Mouse (Mus musculus): Measurements from ENCODE around the gene Ripor2. TPM values are rescaled to one million over a fixed set of nuclear protein-coding genes. Genes with fewer than 3 reads are reported as not detected.
"Not testable (repeated sequence)": the region's sequence is repeated elsewhere in the genome, so short reads cannot be mapped to it uniquely, and the experiment has no call there.

The Ripor2 gene
- polyA plus RNA-seq, 1 experiment from 2014 or later, result 3.5 TPM

- in situ Hi-C loops (cut with MboI; ENCODE audit: low pct_unique_long_range_greater_than_20kb), result no loop called here
- CTCF ChIA-PET, result interaction anchor here (1.0 to 1.4 kb wide), 2 partner anchors 11 to 17 kb away, joined by 3 to 6 read pairs; partner anchors contain the start of gene Armh2
- DNase-seq (ENCODE audit: low read depth, low spot score) (no peak), ATAC-seq (no peak)
- POLR2A ChIA-PET, result interaction anchor here (0.6 kb wide), 1 partner anchor 21 kb away, joined by 3 read pairs; no protein-coding TSS in a partner anchor
- TF ChIP-seq CTCF (IDR thresholded peaks at IDR 0.05), result no peak
- no peaks in the 10 kb centered on the region for H3K27me3 ChIP-seq
These were observed 176.0 kb downstream of the Ripor2 start for GRCm38 (mm10) chr13:24757820-24758564.

GRCm38 (mm10) chr13:24759451-24759850 is 177.5 kb downstream of the Ripor2 start:
- H3K27me3 ChIP-seq, result no peaks in the 10 kb centered on the region
- in situ Hi-C loops (cut with MboI; ENCODE audit: low pct_unique_long_range_greater_than_20kb), result no loop called here
- CTCF ChIA-PET, result interaction anchor here (1.1 kb wide), 1 partner anchor 23 kb away, joined by 4 read pairs; no protein-coding TSS in a partner anchor
- POLR2A ChIA-PET, result no interaction called here
- no peak for DNase-seq (ENCODE audit: low read depth, low spot score)
- no peak for TF ChIP-seq CTCF (IDR thresholded peaks at IDR 0.05)
- ATAC-seq, result no peak

GRCm38 (mm10) chr13:24760351-24760870 is 178.4 kb downstream of the Ripor2 start:
- ChIA-PET POLR2A (no interaction called here), CTCF (no interaction called here)
- no peaks in the 10 kb centered on the region for H3K27me3 ChIP-seq
- ATAC-seq (no peak), DNase-seq (ENCODE audit: low read depth, low spot score) (no peak)
- in situ Hi-C loops (cut with MboI; ENCODE audit: low pct_unique_long_range_greater_than_20kb), result no loop called here
- TF ChIP-seq CTCF (IDR thresholded peaks at IDR 0.05), result no peak

- TF ChIP-seq CTCF (IDR thresholded peaks at IDR 0.05), result no peak
- no peak for ATAC-seq
- ChIA-PET CTCF (no interaction called here), POLR2A (no interaction called here)
- H3K27me3 ChIP-seq, result no peaks in the 10 kb centered on the region
- no peak for DNase-seq (ENCODE audit: low read depth, low spot score)
- in situ Hi-C loops (cut with MboI; ENCODE audit: low pct_unique_long_range_greater_than_20kb), result no loop called here
These were observed 179.1 kb downstream of the Ripor2 start for GRCm38 (mm10) chr13:24761083-24761402.

- POLR2A ChIA-PET, result no interaction called here
- CTCF ChIA-PET, result no interaction called here
- no peak for DNase-seq (ENCODE audit: low read depth, low spot score)
- H3K27me3 ChIP-seq, result no peaks in the 10 kb centered on the region
- in situ Hi-C loops (cut with MboI; ENCODE audit: low pct_unique_long_range_greater_than_20kb), result no loop called here
- TF ChIP-seq CTCF (IDR thresholded peaks at IDR 0.05), result no peak
- ATAC-seq, result peak; percentile 95
These were observed 179.6 kb downstream of the Ripor2 start, which contains the start of gene Gmnn for GRCm38 (mm10) chr13:24761403-24762227. TSS of gene Gmnn (minus strand) at chr13:24761923.

GRCm38 (mm10) chr13:24762254-24762653 is 180.3 kb downstream of the Ripor2 start:
- no peak for ATAC-seq
- ChIA-PET CTCF (no interaction called here), POLR2A (no interaction called here)
- no peak for TF ChIP-seq CTCF (IDR thresholded peaks at IDR 0.05)
- no peak for DNase-seq (ENCODE audit: low read depth, low spot score)
- in situ Hi-C loops (cut with MboI; ENCODE audit: low pct_unique_long_range_greater_than_20kb), result no loop called here
- no peaks in the 10 kb centered on the region for H3K27me3 ChIP-seq

- ATAC-seq; CTCF ChIA-PET; POLR2A ChIA-PET; H3K27me3 ChIP-seq; DNase-seq (ENCODE audit: low read depth, low spot score); in situ Hi-C loops (cut with MboI; ENCODE audit: low pct_unique_long_range_greater_than_20kb): not testable (repeated sequence)
These were observed 185.8 kb downstream of the Ripor2 start for GRCm38 (mm10) chr13:24767809-24768208.

GRCm38 (mm10) chr13:24771482-24771881 is 189.5 kb downstream of the Ripor2 start:
- CTCF ChIA-PET; DNase-seq (ENCODE audit: low read depth, low spot score); H3K27me3 ChIP-seq; in situ Hi-C loops (cut with MboI; ENCODE audit: low pct_unique_long_range_greater_than_20kb); ATAC-seq; POLR2A ChIA-PET: not testable (repeated sequence)

- ATAC-seq (no peak), DNase-seq (ENCODE audit: low read depth, low spot score) (no peak)
- peak; percentile 87 for TF ChIP-seq CTCF (IDR thresholded peaks at IDR 0.05)
- H3K27me3 ChIP-seq, result no peaks in the 10 kb centered on the region
- CTCF ChIA-PET, result interaction anchor here (0.8 to 1.7 kb wide), 11 partner anchors 8 to 290 kb away, joined by 3 to 7 read pairs (median 4); no protein-coding TSS in a partner anchor
- POLR2A ChIA-PET, result no interaction called here
- in situ Hi-C loops (cut with MboI; ENCODE audit: low pct_unique_long_range_greater_than_20kb), result loop anchor here (5.0 kb wide), 3 partner anchors 64 to 294 kb away; no protein-coding TSS in a partner anchor
These were observed 194.3 kb downstream of the Ripor2 start for GRCm38 (mm10) chr13:24776146-24776844.

GRCm38 (mm10) chr13:24778026-24778425 is 196.0 kb downstream of the Ripor2 start:
- TF ChIP-seq CTCF (IDR thresholded peaks at IDR 0.05), result no peak
- CTCF ChIA-PET, result interaction anchor here (1.5 kb wide), 1 partner anchor 143 kb away, joined by 3 read pairs; no protein-coding TSS in a partner anchor
- ATAC-seq (no peak), DNase-seq (ENCODE audit: low read depth, low spot score) (no peak)
- POLR2A ChIA-PET, result no interaction called here
- H3K27me3 ChIP-seq, result no peaks in the 10 kb centered on the region
- in situ Hi-C loops (cut with MboI; ENCODE audit: low pct_unique_long_range_greater_than_20kb), result loop anchor here (5.0 kb wide), 3 partner anchors 66 to 296 kb away; no protein-coding TSS in a partner anchor
